9 mouse cellular contexts compared by ENCODE assay signal in the genomic region with DNA sequence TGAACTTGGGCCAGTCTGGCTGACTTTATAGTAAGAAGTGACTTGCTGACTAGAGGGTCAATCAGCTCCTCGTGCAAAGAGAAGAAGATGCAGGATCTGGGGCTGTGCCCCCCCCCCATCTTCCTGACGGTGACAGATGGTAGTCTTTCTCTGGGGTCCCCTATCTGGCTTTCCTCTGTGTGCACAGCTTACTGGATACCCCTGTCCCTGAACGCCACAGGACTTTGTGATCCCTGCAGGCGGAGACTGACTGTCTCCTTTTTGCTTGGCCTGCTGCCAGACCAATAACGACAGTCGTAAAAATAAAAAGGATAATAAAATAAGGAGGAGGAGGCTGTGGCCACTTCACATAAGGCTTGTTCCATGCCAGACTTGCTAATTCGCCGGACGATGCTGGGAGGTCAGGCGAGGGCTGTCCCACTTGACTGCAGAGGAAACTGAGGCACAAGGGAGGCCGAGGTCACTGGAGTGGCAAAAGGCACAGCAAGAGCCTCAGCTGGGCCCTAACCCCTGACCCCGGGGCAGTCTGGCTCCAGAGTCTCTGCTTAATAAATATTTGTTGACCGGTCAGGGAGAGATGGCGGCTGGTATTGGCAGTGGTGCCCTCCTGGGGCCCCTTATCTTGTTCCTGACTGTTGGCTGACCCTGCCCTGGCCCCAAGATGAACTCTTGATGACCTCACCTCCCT.
A peak's percentile ranks its signal among the peaks of the same experiment; 100 is the strongest.
DNase-seq lines count a peak whose midpoint lies in the region; ATAC-seq and TF ChIP-seq lines count a peak whose summit lies in the region.
"Had no signal": no experiment of that assay in that cellular context is flagged by ENCODE, and none has a peak within 500 bp of the region (broad histone marks: within the 10 kb centered on the region; RNA-seq: fewer than 3 reads in every experiment).

No protein-coding gene starts in this region.

- no peak overlapping the region for H3K9ac ChIP-seq in heart, embryonic 11.5 days (ENCODE audit: low read depth, low read length)
- H3K9ac ChIP-seq in kidney, postnatal 0 days (ENCODE audit: low read depth, low read length) = no peak overlapping the region
- H3K9ac ChIP-seq in midbrain, embryonic 15.5 days = peak overlapping the region; percentile 28; the same call in 1 of the 2 replicates
- H3K9ac ChIP-seq: embryonic facial prominence, embryonic 13.5 days had no signal

- DNase-seq in heart, adult 18-20 months = no peak
- DNase-seq in kidney, postnatal 0 days (ENCODE audit: low spot score) = peak; percentile 68
- no peak for DNase-seq in left cerebral cortex, adult 18-20 months (ENCODE audit: low spot score in 2 of 2)
- DNase-seq in left cerebral cortex, postnatal 25 days (ENCODE audit: low spot score in 2 of 2) = no peak
- no peak for DNase-seq in urinary bladder, adult 2 months (ENCODE audit: low spot score)

- H3K4me3 ChIP-seq in heart, embryonic 11.5 days (ENCODE audit: low read depth, low read length) = 0 out of 2 replicates have a peak overlapping the region, but pooled peaks have one; percentile 8
- peak overlapping the region; percentile 75 for H3K4me3 ChIP-seq in erythroblast, embryonic 14.5 days (replicated peaks)
- no peak overlapping the region for H3K4me3 ChIP-seq in kidney, postnatal 0 days (replicated peaks; ENCODE audit: low read depth, low read length)
- H3K4me3 ChIP-seq in midbrain, embryonic 15.5 days = peak overlapping the region; percentile 61
- H3K4me3 ChIP-seq: embryonic facial prominence, embryonic 13.5 days had no signal

- intact Hi-C loops in left cerebral cortex, postnatal 25 days (cut with DNase I) = no loop called here

- peaks cover 72% of the 10 kb centered on the region for H3K4me1 ChIP-seq in heart, embryonic 11.5 days (ENCODE audit: control insufficient read depth, insufficient read depth, low read length)
- H3K4me1 ChIP-seq in erythroblast, embryonic 14.5 days (ENCODE audit: control insufficient read depth) = peaks cover 85% of the 10 kb centered on the region
- H3K4me1 ChIP-seq in kidney, postnatal 0 days (replicated peaks; ENCODE audit: insufficient read depth, low read length) = peaks cover 57% of the 10 kb centered on the region
- peaks cover 79% of the 10 kb centered on the region for H3K4me1 ChIP-seq in midbrain, embryonic 15.5 days

- 38% methylated on average over 14 of the region's 14 CpGs for WGBS in heart, embryonic 11.5 days (ENCODE audit: insufficient replicate concordance)
- WGBS in kidney, postnatal 0 days = 23% methylated on average over 14 of the region's 14 CpGs
- 34% methylated on average over 14 of the region's 14 CpGs for WGBS in midbrain, embryonic 15.5 days

- no peak for TF ChIP-seq CTCF in kidney, postnatal 0 days (IDR thresholded peaks at IDR 0.05; ENCODE audit: low read depth)

- peak overlapping the region; percentile 47 for H3K4me2 ChIP-seq in heart, embryonic 11.5 days
- H3K4me2 ChIP-seq in kidney, postnatal 0 days (ENCODE audit: low read length) = peak overlapping the region; percentile 36
- peak overlapping the region; percentile 91 for H3K4me2 ChIP-seq in midbrain, embryonic 15.5 days

- H3K9me3 ChIP-seq in heart, embryonic 11.5 days (replicated peaks; ENCODE audit: control insufficient read depth, low read length) = no peaks in the 10 kb centered on the region
- H3K9me3 ChIP-seq in erythroblast, embryonic 14.5 days (ENCODE audit: control insufficient read depth, low read length) = no peaks in the 10 kb centered on the region
- no peaks in the 10 kb centered on the region for H3K9me3 ChIP-seq in kidney, postnatal 0 days (replicated peaks; ENCODE audit: low read length)
- H3K9me3 ChIP-seq in midbrain, embryonic 15.5 days = no peaks in the 10 kb centered on the region
- H3K9me3 ChIP-seq: embryonic facial prominence, embryonic 13.5 days had no signal

- no peaks in the 10 kb centered on the region for H3K27me3 ChIP-seq in heart, embryonic 11.5 days (ENCODE audit: control insufficient read depth, insufficient read depth, low read length)
- no peaks in the 10 kb centered on the region for H3K27me3 ChIP-seq in erythroblast, embryonic 14.5 days (ENCODE audit: control insufficient read depth)
- H3K27me3 ChIP-seq in kidney, postnatal 0 days (ENCODE audit: insufficient read depth, low read length) = no peaks in the 10 kb centered on the region
- no peaks in the 10 kb centered on the region for H3K27me3 ChIP-seq in midbrain, embryonic 15.5 days (replicated peaks)

- no peak for ATAC-seq in heart, embryonic 11.5 days (replicated peaks; ENCODE audit: insufficient number of reproducible peaks, low FRiP score, low TSS enrichment)
- no peak for ATAC-seq in kidney, postnatal 0 days (replicated peaks; ENCODE audit: low FRiP score, low read depth)
- no peak for ATAC-seq in midbrain, embryonic 15.5 days (replicated peaks)

- no peak overlapping the region for H3K27ac ChIP-seq in heart, embryonic 11.5 days (ENCODE audit: low read depth, low read length)
- no peak overlapping the region for H3K27ac ChIP-seq in kidney, postnatal 0 days
- no peak overlapping the region for H3K27ac ChIP-seq in midbrain, embryonic 15.5 days
- H3K27ac ChIP-seq: embryonic facial prominence, embryonic 13.5 days had no signal

- H3K36me3 ChIP-seq in heart, embryonic 11.5 days (ENCODE audit: control insufficient read depth, insufficient read depth, low read length) = no peaks in the 10 kb centered on the region
- H3K36me3 ChIP-seq in erythroblast, embryonic 14.5 days (ENCODE audit: control insufficient read depth) = peaks cover 65% of the 10 kb centered on the region
- H3K36me3 ChIP-seq in kidney, postnatal 0 days (ENCODE audit: insufficient read depth, low read length) = no peaks in the 10 kb centered on the region
- H3K36me3 ChIP-seq in midbrain, embryonic 15.5 days (replicated peaks) = no peaks in the 10 kb centered on the region
- H3K36me3 ChIP-seq: embryonic facial prominence, embryonic 13.5 days had no signal

Comparison
In these comparisons a context has a peak if more than half of its experiments do, and no peak if none do; other contexts are left out.
1. H3K4me2 ChIP-seq: peak in every context shown above with its lines; median percentile 91 in midbrain, embryonic 15.5 days; 47 in heart, embryonic 11.5 days; 36 in kidney, postnatal 0 days.